Mouse (Mus musculus) spleen, adult 2 months (tissue): ENCODE measurements around the gene Eml6.

Experiments used
- CTCF ChIP-seq: fragments of 200-500 bp; IDR thresholded peaks from 2 replicates; pipeline ENCODE4 v1.5.1; 2011; ENCODE audit warnings: mild to moderate bottlenecking, inconsistent platforms; ENCODE audit not compliant: insufficient read depth, insufficient read length, insufficient replicate concordance; ENCODE audit errors: extremely low read depth
- POLR2A ChIP-seq: fragments of 200-500 bp; IDR thresholded peaks from 2 replicates; pipeline ENCODE4 v1.6.1; 2011; ENCODE audit warnings: low read depth, low read length, inconsistent platforms

- TF ChIP-seq CTCF = no peak
- TF ChIP-seq POLR2A = no peak
Observed at GRCm38 (mm10) chr11:29790796-29791195, 235.0 kb downstream of the Eml6 start.
